Mouse (Mus musculus): Measurements from ENCODE around the gene Acadvl. TPM values are rescaled to one million over a fixed set of nuclear protein-coding genes. Genes with fewer than 3 reads are reported as not detected.

The Acadvl gene
- polyA plus RNA-seq, 1 experiment from 2014 or later = 42.2 TPM

DNA sequence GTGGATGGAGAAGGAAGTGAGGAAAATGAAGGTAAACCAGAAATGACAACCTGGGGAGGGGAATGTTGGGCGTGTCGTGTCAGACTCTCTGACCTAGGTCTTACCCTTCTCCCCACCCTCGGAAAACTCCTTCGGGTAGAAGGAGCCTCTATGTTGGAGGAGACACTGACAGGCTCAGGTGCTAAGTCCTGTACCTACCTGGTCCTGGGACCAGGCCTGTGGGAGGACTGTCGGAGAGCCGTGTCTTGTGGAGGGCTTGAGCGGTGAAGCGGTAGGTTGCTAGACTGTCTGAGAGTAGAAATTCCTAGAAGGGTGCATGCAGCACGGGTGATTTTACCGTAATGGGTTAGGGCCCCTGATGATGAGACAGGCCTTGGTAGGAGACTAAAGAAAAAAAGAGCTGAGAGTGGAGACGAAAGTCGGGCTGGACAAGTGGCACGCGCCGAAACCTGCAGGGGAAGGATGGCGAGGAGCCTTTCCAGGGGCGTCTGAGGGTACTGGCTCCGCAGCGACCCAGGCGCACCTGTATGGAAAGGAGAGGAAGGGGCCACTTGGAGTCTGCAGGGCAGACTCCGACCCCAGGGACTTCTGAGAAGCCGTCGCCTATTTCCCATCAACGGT, 50.5 kb downstream of the Acadvl start, which contains the start of gene Cldn7:
Gene Cldn7, plus strand, starts transcription at position 130 of the 621 bp plus-strand sequence.
- no peaks in the 10 kb centered on the region for H3K9me3 ChIP-seq (replicated peaks)
- DNase-seq (ENCODE audit: low spot score) = no peak
- H3K27ac ChIP-seq (replicated peaks) = no peak within 1 kb of the TSS
- peaks cover 23% of the 10 kb centered on the region for H3K36me3 ChIP-seq
- peaks cover 19% of the 10 kb centered on the region for H3K4me1 ChIP-seq
- peaks cover 74% of the 10 kb centered on the region for H3K27me3 ChIP-seq (ENCODE audit: low read depth, poor library complexity, severe bottlenecking)
- 10% methylated on average over 24 of the region's 24 CpGs for WGBS
- peak within 1 kb of the TSS; percentile 35 for H3K4me3 ChIP-seq

DNA sequence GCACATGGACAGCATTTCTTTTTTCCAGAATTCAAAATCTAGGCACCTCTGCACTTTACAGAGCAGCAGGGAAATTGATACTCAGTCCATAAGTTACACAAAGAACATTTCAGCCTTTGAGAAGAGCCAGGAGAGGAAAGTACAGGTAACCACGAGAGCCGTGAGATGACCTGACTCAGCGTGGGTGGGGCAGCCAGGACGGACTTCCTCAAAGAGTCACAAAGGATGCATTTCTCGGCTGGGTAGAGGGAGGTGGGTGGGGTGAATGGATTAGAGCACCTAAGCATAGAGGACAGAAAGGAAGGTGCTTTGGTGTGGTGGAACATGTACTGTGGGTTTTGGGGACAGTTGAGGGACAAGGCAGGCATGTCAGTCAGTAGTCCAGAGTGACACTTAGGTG, 53.4 kb downstream of the Acadvl start:
- Histone ChIP-seq H3K4me1 (peaks cover 18% of the 10 kb centered on the region), H3K27me3 (ENCODE audit: low read depth, poor library complexity, severe bottlenecking) (peaks cover 55% of the 10 kb centered on the region), H3K36me3 (no peaks in the 10 kb centered on the region), H3K4me3 (no peak overlapping the region), H3K27ac (replicated peaks) (no peak overlapping the region), H3K9me3 (replicated peaks) (no peaks in the 10 kb centered on the region)
- 54% methylated on average over 5 of the region's 5 CpGs for WGBS
- DNase-seq (ENCODE audit: low spot score) = no peak

- 23% methylated on average over 5 of the region's 5 CpGs for WGBS
- H3K27me3 ChIP-seq (ENCODE audit: low read depth, poor library complexity, severe bottlenecking) = peaks cover 43% of the 10 kb centered on the region
- H3K9me3 ChIP-seq (replicated peaks) = no peaks in the 10 kb centered on the region
- H3K4me1 ChIP-seq = peaks cover 7% of the 10 kb centered on the region
- H3K27ac ChIP-seq (replicated peaks) = no peak overlapping the region
- no peak for DNase-seq (ENCODE audit: low spot score)
- H3K4me3 ChIP-seq = no peak overlapping the region
- no peaks in the 10 kb centered on the region for H3K36me3 ChIP-seq
These were observed 54.6 kb downstream of the Acadvl start for GRCm38 (mm10) chr11:69960616-69961015.

MicroRNAs within 50 kb of the gene (microRNA counts, 519-probe panel; counts per million panel counts)
- microRNA mmu-miR-324-3p = not detected
- 3,516 counts per million, percentile 14 among the panel's probes with 10 or more counts for microRNA mmu-miR-324-5p

Small RNA genes lying within 50 kb of the gene (microRNA-seq; reads per million reads assigned to microRNA genes)
- gene Gm44349 = not detected
- gene Mir324 = 3,213 reads per million, percentile 87 among the genes with 10 or more reads in this experiment

Other genes starting within 250 kb of the Acadvl start
- gene Zbtb4, start 249.5 kb downstream of the Acadvl start, polyA plus RNA-seq (2016; fragmentation: Nextera tagmentation; extraction: Ambion mirVana) = 0.64 and 0.91 TPM in 2 replicates
- 1.1 TPM in 2 replicates for gene Chrnb1, start 219.5 kb downstream of the Acadvl start, polyA plus RNA-seq (2016; fragmentation: Nextera tagmentation; extraction: Ambion mirVana)
- 1.0 and 1.4 TPM in 2 replicates for gene Fgf11, start 213.6 kb downstream of the Acadvl start, polyA plus RNA-seq (2016; fragmentation: Nextera tagmentation; extraction: Ambion mirVana)
- gene Tmem102, start 209.8 kb downstream of the Acadvl start, polyA plus RNA-seq (2016; fragmentation: Nextera tagmentation; extraction: Ambion mirVana) = 0.90 and 0.99 TPM in 2 replicates
- gene Gm39566, start 200.1 kb downstream of the Acadvl start, polyA plus RNA-seq (2016; fragmentation: Nextera tagmentation; extraction: Ambion mirVana) = not detected in 2 replicates
- not detected in 2 replicates for gene Spem2, start 196.9 kb downstream of the Acadvl start, polyA plus RNA-seq (2016; fragmentation: Nextera tagmentation; extraction: Ambion mirVana)
- 0.12 and 0.19 TPM in 2 replicates for gene Spem1, start 193.2 kb downstream of the Acadvl start, polyA plus RNA-seq (2016; fragmentation: Nextera tagmentation; extraction: Ambion mirVana)
- gene Nlgn2, start 177.6 kb downstream of the Acadvl start, polyA plus RNA-seq (2016; fragmentation: Nextera tagmentation; extraction: Ambion mirVana) = 6.1 and 8.6 TPM in 2 replicates
- gene Tmem256, start 176.9 kb downstream of the Acadvl start, polyA plus RNA-seq (2016; fragmentation: Nextera tagmentation; extraction: Ambion mirVana) = 345 and 346 TPM in 2 replicates
- gene Plscr3, start 169.0 kb downstream of the Acadvl start, polyA plus RNA-seq (2016; fragmentation: Nextera tagmentation; extraction: Ambion mirVana) = 70.4 and 81.8 TPM in 2 replicates
- gene Tnk1, start 156.7 kb downstream of the Acadvl start, polyA plus RNA-seq (2016; fragmentation: Nextera tagmentation; extraction: Ambion mirVana) = 0.41 and 0.44 TPM in 2 replicates
- not detected in 2 replicates for gene Tmem95, start 137.4 kb downstream of the Acadvl start, polyA plus RNA-seq (2016; fragmentation: Nextera tagmentation; extraction: Ambion mirVana)
- 6.4 and 7.0 TPM in 2 replicates for gene Kctd11, start 134.0 kb downstream of the Acadvl start, polyA plus RNA-seq (2016; fragmentation: Nextera tagmentation; extraction: Ambion mirVana)
- 1.0 and 1.2 TPM in 2 replicates for gene Acap1, start 119.9 kb downstream of the Acadvl start, polyA plus RNA-seq (2016; fragmentation: Nextera tagmentation; extraction: Ambion mirVana)
- 14.8 and 20.5 TPM in 2 replicates for gene 2810408A11Rik, start 114.4 kb downstream of the Acadvl start, polyA plus RNA-seq (2016; fragmentation: Nextera tagmentation; extraction: Ambion mirVana)
- gene Neurl4, start 114.3 kb downstream of the Acadvl start, polyA plus RNA-seq (2016; fragmentation: Nextera tagmentation; extraction: Ambion mirVana) = 12.8 and 14.3 TPM in 2 replicates
- gene Gps2, start 101.5 kb downstream of the Acadvl start, polyA plus RNA-seq (2016; fragmentation: Nextera tagmentation; extraction: Ambion mirVana) = 98.4 and 111 TPM in 2 replicates
- 2,258 and 2,701 TPM in 2 replicates for gene Eif5a, start 93.5 kb downstream of the Acadvl start, polyA plus RNA-seq (2016; fragmentation: Nextera tagmentation; extraction: Ambion mirVana)
- 2.4 and 2.8 TPM in 2 replicates for gene Ybx2, start 79.6 kb downstream of the Acadvl start, polyA plus RNA-seq (2016; fragmentation: Nextera tagmentation; extraction: Ambion mirVana)
- gene Slc2a4, start 67.2 kb downstream of the Acadvl start, polyA plus RNA-seq (2016; fragmentation: Nextera tagmentation; extraction: Ambion mirVana) = 12.6 and 12.8 TPM in 2 replicates
- gene Cldn7, start 50.6 kb downstream of the Acadvl start, polyA plus RNA-seq (2016; fragmentation: Nextera tagmentation; extraction: Ambion mirVana) = 7.1 and 7.6 TPM in 2 replicates
- gene Ctdnep1, start 34.3 kb downstream of the Acadvl start, polyA plus RNA-seq (2016; fragmentation: Nextera tagmentation; extraction: Ambion mirVana) = 20.5 and 26.3 TPM in 2 replicates
- gene Elp5, start 32.9 kb downstream of the Acadvl start, polyA plus RNA-seq (2016; fragmentation: Nextera tagmentation; extraction: Ambion mirVana) = 151 and 155 TPM in 2 replicates
- 409 and 454 TPM in 2 replicates for gene Gabarap, start 24.3 kb downstream of the Acadvl start, polyA plus RNA-seq (2016; fragmentation: Nextera tagmentation; extraction: Ambion mirVana)
- gene Phf23, start 19.6 kb downstream of the Acadvl start, polyA plus RNA-seq (2016; fragmentation: Nextera tagmentation; extraction: Ambion mirVana) = 95.1 and 96.3 TPM in 2 replicates
- gene Dvl2, start 14.8 kb downstream of the Acadvl start, polyA plus RNA-seq (2016; fragmentation: Nextera tagmentation; extraction: Ambion mirVana) = 52.1 and 54.1 TPM in 2 replicates
- 16.6 and 23.8 TPM in 2 replicates for gene Dlg4, start 1.5 kb upstream of the Acadvl start, polyA plus RNA-seq (2016; fragmentation: Nextera tagmentation; extraction: Ambion mirVana)
- 0.58 and 0.73 TPM in 2 replicates for gene Asgr1, start 38.7 kb upstream of the Acadvl start, polyA plus RNA-seq (2016; fragmentation: Nextera tagmentation; extraction: Ambion mirVana)
- gene Asgr2, start 77.2 kb upstream of the Acadvl start, polyA plus RNA-seq (2016; fragmentation: Nextera tagmentation; extraction: Ambion mirVana) = not detected in 2 replicates
- gene Mgl2, start 114.9 kb upstream of the Acadvl start, polyA plus RNA-seq (2016; fragmentation: Nextera tagmentation; extraction: Ambion mirVana) = 0.12 TPM in 1 of 2 replicates, not detected in the other
- gene Clec10a, start 140.8 kb upstream of the Acadvl start, polyA plus RNA-seq (2016; fragmentation: Nextera tagmentation; extraction: Ambion mirVana) = 0.35 and 0.61 TPM in 2 replicates
- gene Slc16a11, start 197.3 kb upstream of the Acadvl start, polyA plus RNA-seq (2016; fragmentation: Nextera tagmentation; extraction: Ambion mirVana) = 1.2 and 1.3 TPM in 2 replicates
- gene Slc16a13, start 205.7 kb upstream of the Acadvl start, polyA plus RNA-seq (2016; fragmentation: Nextera tagmentation; extraction: Ambion mirVana) = 16.0 and 18.9 TPM in 2 replicates
- gene Bcl6b, start 214.4 kb upstream of the Acadvl start, polyA plus RNA-seq (2016; fragmentation: Nextera tagmentation; extraction: Ambion mirVana) = 4.8 and 5.0 TPM in 2 replicates
- 241 and 244 TPM in 2 replicates for gene 0610010K14Rik, start 222.5 kb upstream of the Acadvl start, polyA plus RNA-seq (2016; fragmentation: Nextera tagmentation; extraction: Ambion mirVana)
- gene Gm21988, start 224.4 kb upstream of the Acadvl start, polyA plus RNA-seq (2016; fragmentation: Nextera tagmentation; extraction: Ambion mirVana) = 9.6 and 10.7 TPM in 2 replicates
- 104 and 128 TPM in 2 replicates for gene Rnasek, start 224.4 kb upstream of the Acadvl start, polyA plus RNA-seq (2016; fragmentation: Nextera tagmentation; extraction: Ambion mirVana)
- 2.5 TPM in 2 replicates for gene Alox12, start 239.9 kb upstream of the Acadvl start, polyA plus RNA-seq (2016; fragmentation: Nextera tagmentation; extraction: Ambion mirVana)